Mouse (Mus musculus) ZHBTc4 (cell line): ENCODE results near the gene Tcte1.
A peak's percentile ranks its signal among the peaks of the same experiment; 100 is the strongest.

Source experiments
- DNase-seq: peaks from one replicate; pipeline ENCODE4 v3.0.0-alpha.2; 2011; ENCODE audit warnings: low read depth, low spot score

The Tcte1 gene

DNA sequence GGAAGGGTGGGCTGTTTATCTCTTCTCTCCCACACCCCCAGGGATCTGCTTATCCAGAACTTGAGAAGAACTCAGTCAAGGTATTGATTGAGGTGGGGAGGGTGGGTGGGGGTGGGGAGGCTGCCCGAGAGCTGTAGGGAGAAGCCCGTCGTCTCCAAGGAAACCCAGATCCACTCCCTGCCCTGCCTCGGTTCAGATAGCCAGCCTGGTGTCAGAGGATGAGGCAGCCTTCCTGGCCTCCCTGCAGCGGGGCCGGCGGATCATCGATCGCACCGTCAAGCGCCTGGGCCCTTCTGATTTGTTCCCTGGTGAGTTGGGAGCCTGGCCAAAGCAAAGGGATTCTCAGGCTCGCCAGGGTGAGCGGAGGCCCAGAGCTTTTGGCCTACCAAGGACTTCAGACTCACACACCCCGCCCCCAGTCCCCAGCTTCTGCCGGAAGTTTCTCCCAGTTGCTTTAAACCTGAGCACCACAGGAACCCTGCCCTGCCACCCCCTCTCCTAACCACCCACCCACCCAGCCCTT lies 8.0 kb upstream of the Tcte1 start:
- DNase-seq = peak; percentile 53

- DNase-seq = no peak
These were observed 7.4 kb upstream of the Tcte1 start for GRCm38 (mm10) chr17:45515806-45516205.

GRCm38 (mm10) chr17:45516488-45516887 lies 6.7 kb upstream of the Tcte1 start:
- DNase-seq = peak; percentile 89

GRCm38 (mm10) chr17:45517135-45517534 lies 6.1 kb upstream of the Tcte1 start:
- DNase-seq = no peak

DNA sequence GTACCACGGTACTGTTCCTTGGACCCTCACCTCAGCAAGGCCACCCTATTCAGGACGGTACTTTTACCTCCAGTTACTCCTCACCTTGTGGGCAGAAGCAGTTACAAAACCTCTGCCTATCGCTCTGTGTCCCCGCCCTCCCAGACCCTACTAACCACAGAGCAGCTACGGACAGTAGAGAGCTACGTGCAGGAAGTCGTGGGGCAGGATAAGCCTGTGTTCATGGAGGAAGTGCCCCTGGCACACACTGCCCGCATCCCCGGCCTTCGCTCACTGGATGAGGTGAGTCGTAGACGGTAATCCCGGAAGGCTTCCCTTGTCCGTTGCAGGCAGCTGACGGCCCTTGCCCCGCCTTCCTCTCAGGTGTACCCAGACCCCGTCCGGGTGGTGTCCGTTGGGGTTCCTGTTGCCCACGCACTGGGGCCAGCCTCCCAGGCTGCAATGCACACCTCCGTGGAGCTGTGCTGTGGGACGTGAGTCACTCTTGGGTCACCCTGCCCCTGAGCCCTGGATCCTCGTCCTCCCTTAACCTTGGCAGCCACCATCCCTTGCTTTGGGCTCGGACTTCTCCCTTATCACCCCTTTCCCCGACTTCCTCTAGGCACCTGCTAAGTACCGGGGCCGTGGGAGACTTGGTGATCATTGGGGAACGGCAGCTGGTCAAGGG lies 5.6 kb upstream of the Tcte1 start:
- no peak for DNase-seq

GRCm38 (mm10) chr17:45518766-45519475 lies 4.3 kb upstream of the Tcte1 start:
- no peak for DNase-seq

DNA sequence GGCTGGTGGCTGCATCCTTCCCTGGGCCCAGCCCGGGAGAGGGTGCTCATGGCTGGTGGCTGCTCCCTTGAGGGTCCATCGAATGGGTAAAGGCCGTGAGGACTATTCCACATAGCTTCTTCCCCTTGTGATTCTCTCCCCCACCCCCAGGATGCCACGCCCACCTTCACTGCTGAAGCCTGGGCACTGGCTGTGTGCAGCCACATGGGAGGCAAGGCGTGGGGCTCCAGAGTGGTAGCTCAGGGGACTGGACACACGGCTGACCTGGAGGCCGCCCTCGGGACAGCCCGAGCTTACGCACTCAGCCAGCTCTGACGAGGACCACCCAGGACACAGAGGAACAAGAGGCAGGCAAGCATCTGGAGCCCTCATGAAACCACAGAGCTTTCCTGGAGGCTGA lies 3.1 kb upstream of the Tcte1 start:
- DNase-seq = no peak

DNA sequence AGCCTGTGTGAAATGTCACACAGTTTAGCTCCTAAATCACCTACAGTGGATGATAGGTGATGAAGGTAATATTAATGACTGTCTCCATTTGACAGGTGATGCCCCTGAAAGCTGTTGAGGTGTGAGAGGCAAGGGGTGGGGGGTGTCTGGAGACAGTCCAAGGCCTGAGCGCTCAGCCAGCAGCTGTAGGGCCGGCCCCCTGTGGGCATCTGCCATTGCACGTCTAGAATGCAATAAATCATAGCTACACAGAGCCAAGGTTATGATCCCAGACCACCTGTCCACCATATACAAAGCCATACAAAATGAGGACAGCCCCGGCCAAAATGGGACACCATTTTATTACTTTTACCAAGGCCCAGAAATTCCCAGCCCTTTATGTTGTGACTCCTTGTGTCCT lies 1.7 kb downstream of the Tcte1 start:
- DNase-seq = no peak

DNA sequence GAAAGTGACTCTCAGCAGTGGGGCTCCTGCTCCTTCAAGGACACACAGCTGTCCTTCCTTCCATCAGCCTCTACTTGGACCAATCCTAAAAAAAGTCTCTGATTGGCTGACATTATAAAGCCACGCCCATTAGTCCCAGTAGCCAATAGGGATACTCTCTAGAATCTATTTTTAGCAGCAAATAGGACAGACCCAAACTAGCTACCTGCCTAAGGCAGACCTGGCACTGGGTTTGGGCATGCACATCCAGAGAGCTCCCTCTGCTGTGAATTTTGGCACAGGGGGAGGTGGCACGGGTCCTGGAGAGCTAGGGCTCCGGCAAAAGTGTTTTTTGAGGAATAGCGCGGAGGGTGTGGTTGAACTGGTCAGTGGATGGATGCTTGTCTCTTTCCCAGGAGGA lies 3.3 kb downstream of the Tcte1 start:
- DNase-seq = peak; percentile 81

- DNase-seq = peak; percentile 43
These were observed 7.1 kb downstream of the Tcte1 start for GRCm38 (mm10) chr17:45530346-45530782.

DNA sequence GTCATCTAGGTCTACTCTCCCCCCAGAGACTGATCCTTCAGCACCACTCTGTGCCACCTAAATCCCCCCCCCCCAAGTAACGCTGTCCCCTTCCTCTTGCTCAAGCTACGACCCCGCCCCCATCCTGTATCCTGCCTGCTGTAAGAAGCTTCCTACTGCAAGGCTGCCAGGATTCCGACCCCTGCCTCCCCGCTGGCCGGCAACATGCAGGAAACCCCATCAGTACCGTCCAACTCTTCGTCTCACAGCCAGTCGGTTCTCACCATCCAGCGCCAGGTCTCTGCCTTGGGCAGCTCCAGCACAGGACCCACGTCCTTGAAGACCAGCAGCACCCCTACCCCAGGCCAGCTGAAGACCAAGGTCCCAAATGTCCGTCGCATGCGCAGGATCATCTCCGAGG lies 9.7 kb downstream of the Tcte1 start:
- DNase-seq = no peak

- peak; percentile 41 for DNase-seq
These were observed 13.0 kb downstream of the Tcte1 start for GRCm38 (mm10) chr17:45536264-45536663.

GRCm38 (mm10) chr17:45538394-45538793 lies 15.2 kb downstream of the Tcte1 start:
- DNase-seq = peak; percentile 22

- DNase-seq = peak; percentile 22
These were observed 16.4 kb downstream of the Tcte1 start for GRCm38 (mm10) chr17:45539664-45540063.

- no peak for DNase-seq
These were observed 18.9 kb downstream of the Tcte1 start for GRCm38 (mm10) chr17:45542129-45542528.

DNA sequence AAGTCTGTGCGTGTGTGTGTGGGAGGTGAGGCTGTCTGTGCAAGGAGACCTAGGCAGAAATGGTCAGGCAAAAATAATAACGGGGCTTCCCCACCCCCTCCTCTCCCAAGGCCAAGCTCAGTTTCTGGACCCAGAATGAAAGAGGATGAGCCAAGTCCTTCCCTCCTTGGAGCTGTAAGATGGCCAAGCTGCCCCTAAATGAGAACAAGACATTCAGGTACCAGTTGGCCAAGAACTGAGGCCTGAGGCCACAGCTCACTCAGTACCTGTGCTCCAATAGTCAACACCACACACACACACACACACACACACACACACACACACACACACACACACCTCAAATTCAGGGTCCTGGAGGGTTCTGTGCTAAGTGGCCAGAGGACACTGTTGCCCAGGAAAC lies 19.5 kb downstream of the Tcte1 start:
- DNase-seq = no peak

DNA sequence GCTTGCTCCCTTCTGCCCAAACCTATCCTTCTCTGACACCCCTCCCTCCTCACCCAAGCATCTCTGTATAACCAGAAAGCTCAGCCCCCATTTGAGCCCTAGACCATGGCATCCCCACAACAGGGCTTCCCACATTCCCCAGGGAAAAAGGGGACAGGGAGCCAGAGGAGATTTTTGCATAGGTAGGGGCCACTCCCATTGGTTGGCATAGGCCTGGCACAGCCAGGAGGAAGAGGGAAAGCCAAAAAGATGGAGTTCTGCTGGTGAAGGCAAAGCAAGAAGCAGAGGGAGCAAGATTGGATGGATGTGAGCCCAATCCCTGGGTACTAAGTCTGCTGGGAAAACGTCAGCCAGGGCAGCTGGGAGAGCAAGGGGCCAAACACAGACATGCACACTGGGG lies 19.9 kb downstream of the Tcte1 start:
- DNase-seq = no peak

DNA sequence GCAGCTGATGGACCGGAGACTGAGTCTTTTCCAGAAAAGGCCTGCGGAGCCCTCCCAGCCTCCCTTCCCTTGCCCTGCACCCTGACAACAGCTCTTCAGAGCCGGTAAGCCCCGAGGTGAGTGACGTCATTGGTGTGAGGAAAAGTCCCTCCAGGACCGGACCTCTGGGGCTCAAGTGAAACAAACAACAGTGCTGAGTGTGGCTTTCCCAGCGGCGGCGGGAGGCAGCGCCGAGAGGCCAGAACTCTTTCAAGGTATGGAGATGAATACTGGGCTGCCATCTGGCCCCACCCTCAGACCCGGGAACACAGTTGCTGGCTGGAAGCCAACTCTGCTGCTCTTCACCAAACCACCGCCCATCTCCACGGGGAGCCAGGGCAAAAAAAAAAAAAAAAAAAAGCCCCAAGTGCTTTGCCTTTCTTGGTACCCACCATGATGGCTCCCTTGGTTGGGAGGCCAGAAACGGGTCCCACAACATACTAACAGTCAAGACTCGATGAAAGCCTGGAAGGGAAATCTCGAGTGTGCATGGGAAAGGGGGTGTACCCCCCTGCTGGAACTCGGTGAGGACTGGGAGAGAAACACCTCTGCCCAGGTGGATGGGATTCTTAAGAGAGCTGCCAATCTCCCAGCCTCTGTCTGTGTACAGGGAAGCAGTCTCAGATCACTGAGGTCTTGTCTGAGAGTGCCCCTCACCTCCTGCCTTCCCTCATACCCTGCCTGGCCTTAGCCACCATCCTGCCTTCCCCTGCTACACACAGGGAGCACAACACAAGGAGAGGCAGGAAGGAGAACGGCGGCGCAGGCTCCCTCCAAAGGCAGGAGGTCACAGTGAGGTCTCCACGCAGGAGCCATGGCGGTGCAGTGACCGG lies 21.0 kb downstream of the Tcte1 start:
- DNase-seq = peak; percentile 96

DNA sequence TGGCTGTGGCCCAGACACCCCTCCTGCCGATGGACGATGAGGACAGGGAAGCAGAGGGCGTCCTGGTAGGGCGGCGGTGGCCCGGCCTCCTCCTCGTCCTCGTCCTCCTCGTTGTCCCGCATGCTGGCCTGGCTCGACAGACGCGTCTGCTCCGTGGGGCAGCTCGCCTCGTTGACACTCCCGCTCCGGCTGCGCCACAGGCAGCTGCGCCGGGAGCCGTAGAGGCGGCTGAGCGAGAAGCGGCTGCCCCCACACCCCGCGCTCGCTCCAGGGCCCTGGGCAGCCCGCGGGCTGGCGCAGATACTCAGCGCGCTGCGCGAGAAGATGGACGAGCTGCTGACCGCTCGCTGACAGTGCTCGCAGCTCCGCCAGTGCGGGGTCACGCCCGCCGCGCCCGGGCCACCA lies 21.6 kb downstream of the Tcte1 start:
- DNase-seq = peak; percentile 43

GRCm38 (mm10) chr17:45545278-45545961 lies 22.2 kb downstream of the Tcte1 start:
- peak; percentile 67 for DNase-seq

DNA sequence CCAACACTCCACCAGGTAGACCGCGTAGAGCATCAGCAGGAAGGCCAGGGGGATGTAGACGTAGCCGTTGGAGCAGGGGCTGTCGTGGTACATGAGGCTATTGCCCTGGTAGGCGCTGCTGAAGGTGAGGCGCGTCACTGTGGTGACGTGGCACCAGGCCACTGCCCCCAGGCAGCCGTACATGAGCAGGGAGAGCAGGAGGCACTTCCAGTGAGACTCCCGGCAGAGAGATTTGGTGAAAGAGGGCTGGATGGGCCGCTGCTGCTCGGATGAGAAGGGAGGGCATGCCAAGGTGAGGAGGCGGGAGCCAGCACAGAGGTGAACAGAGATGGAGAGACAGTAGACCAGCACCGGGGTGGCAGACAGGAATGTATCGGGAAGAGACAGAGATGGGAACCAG lies 23.7 kb downstream of the Tcte1 start:
- peak; percentile 23 for DNase-seq
